Comparison of ENCODE assay signal across 9 mouse cellular contexts in genomic region chr6:54565012-54565411, GRCm38 (mm10). TPM values are rescaled to one million over a fixed set of nuclear protein-coding genes. Genes with fewer than 3 reads are reported as not detected.
A peak's percentile ranks its signal among the peaks of the same experiment; 100 is the strongest.
DNase-seq lines count a peak whose midpoint lies in the region; ATAC-seq lines count a peak whose summit lies in the region.
"Had no signal": no experiment of that assay in that cellular context is flagged by ENCODE, and none has a peak within 500 bp of the region (broad histone marks: within the 10 kb centered on the region; RNA-seq: fewer than 3 reads in every experiment).

No protein-coding gene starts in this region.

- no peak overlapping the region for H3K9ac ChIP-seq in heart, embryonic 12.5 days
- peak overlapping the region; percentile 88; the same call in 1 of the 2 replicates for H3K9ac ChIP-seq in midbrain, embryonic 14.5 days (replicated peaks; ENCODE audit: low read length)

- peaks cover 15% of the 10 kb centered on the region for H3K27me3 ChIP-seq in heart, embryonic 12.5 days (replicated peaks)
- H3K27me3 ChIP-seq in midbrain, embryonic 14.5 days (ENCODE audit: control insufficient read depth, insufficient read depth, low read length), result no peaks in the 10 kb centered on the region
- H3K27me3 ChIP-seq: limb, embryonic 15.5 days had no signal

- H3K36me3 ChIP-seq in heart, embryonic 12.5 days, result no peaks in the 10 kb centered on the region
- H3K36me3 ChIP-seq in midbrain, embryonic 14.5 days (ENCODE audit: control insufficient read depth, insufficient read depth, low read length), result no peaks in the 10 kb centered on the region
- H3K36me3 ChIP-seq: limb, embryonic 15.5 days had no signal

- no peak for ATAC-seq in heart, embryonic 12.5 days (ENCODE audit: insufficient number of reproducible peaks, low FRiP score)
- peak; percentile 62 for ATAC-seq in midbrain, embryonic 14.5 days (ENCODE audit: low FRiP score, low TSS enrichment)

- H3K4me3 ChIP-seq in heart, embryonic 12.5 days, result peak overlapping the region; percentile 65
- peak overlapping the region; percentile 70 for H3K4me3 ChIP-seq in midbrain, embryonic 14.5 days (replicated peaks; ENCODE audit: low read depth, low read length)

- 46% methylated on average over 3 of the region's 3 CpGs for WGBS in heart, embryonic 12.5 days
- WGBS in midbrain, embryonic 14.5 days, result 4% methylated on average over 3 of the region's 3 CpGs

- peak; percentile 94 for DNase-seq in heart, adult 11 months
- DNase-seq in heart, adult 8-10 months (ENCODE audit: low spot score), result no peak
- peak; percentile 68 for DNase-seq in cerebellum, adult 9-10 months
- DNase-seq in midbrain, embryonic 14.5 days, result peak; percentile 84
- DNase-seq in adipocyte (ENCODE audit: low spot score), result no peak
- no peak for DNase-seq in kidney, postnatal 14 days
- DNase-seq in adrenal gland, postnatal 14 days, result no peak

- H3K4me2 ChIP-seq in heart, embryonic 12.5 days, result peak overlapping the region; percentile 96
- peak overlapping the region; percentile 68 for H3K4me2 ChIP-seq in midbrain, embryonic 14.5 days (ENCODE audit: low read length)

- peaks cover 11% of the 10 kb centered on the region for H3K4me1 ChIP-seq in heart, embryonic 12.5 days (replicated peaks)
- peaks cover 50% of the 10 kb centered on the region for H3K4me1 ChIP-seq in midbrain, embryonic 14.5 days (ENCODE audit: control insufficient read depth, insufficient read depth, low read length)

- no peak overlapping the region for H3K27ac ChIP-seq in heart, embryonic 12.5 days (ENCODE audit: poor library complexity, severe bottlenecking)
- H3K27ac ChIP-seq in midbrain, embryonic 14.5 days (replicated peaks; ENCODE audit: low read depth, low read length), result peak overlapping the region; percentile 96
- H3K27ac ChIP-seq: limb, embryonic 15.5 days had no signal

- no peaks in the 10 kb centered on the region for H3K9me3 ChIP-seq in heart, embryonic 12.5 days (replicated peaks)
- no peaks in the 10 kb centered on the region for H3K9me3 ChIP-seq in midbrain, embryonic 14.5 days (ENCODE audit: control insufficient read depth, low read length)
- H3K9me3 ChIP-seq: limb, embryonic 15.5 days had no signal

RNA-seq across cellular contexts. Expression of gene Scrn1, which starts 1.3 kb away (rescaled TPM):
- total RNA-seq in heart, adult 8-10 months (2022), result 1 to 10 TPM; 5.8 to 6.8 (median 6.4) TPM
- polyA plus RNA-seq in heart, embryonic 12.5 days (2016; fragmentation: Nextera tagmentation; extraction: Ambion mirVana), result 14.5 and 19.7 TPM in 2 replicates
- 88.0 and 104 TPM in 2 replicates for polyA plus RNA-seq in midbrain, embryonic 14.5 days (2014; fragmentation: Nextera tagmentation; extraction: Ambion mirVana)
- total RNA-seq in adrenal gland, postnatal 14 days (2021), result 24.8 and 31.0 TPM in 2 replicates

RNA-seq across cellular contexts. Expression of gene Plekha8, which starts 29.9 kb away (rescaled TPM):
- total RNA-seq in heart, adult 8-10 months (2022), result 1 to 10 TPM; 6.7 to 9.2 (median 8.3) TPM
- polyA plus RNA-seq in heart, embryonic 12.5 days (2016; fragmentation: Nextera tagmentation; extraction: Ambion mirVana), result 13.2 and 13.9 TPM in 2 replicates
- polyA plus RNA-seq in midbrain, embryonic 14.5 days (2014; fragmentation: Nextera tagmentation; extraction: Ambion mirVana), result 11.1 and 15.8 TPM in 2 replicates
- total RNA-seq in adrenal gland, postnatal 14 days (2021), result 16.3 and 16.9 TPM in 2 replicates

RNA-seq across cellular contexts. Expression of gene Fkbp14, which starts 32.1 kb away (rescaled TPM):
- total RNA-seq in heart, adult 8-10 months (2022), result 1 to 10 TPM; 7.4 to 9.1 (median 8.3) TPM
- 27.2 and 28.4 TPM in 2 replicates for polyA plus RNA-seq in heart, embryonic 12.5 days (2016; fragmentation: Nextera tagmentation; extraction: Ambion mirVana)
- polyA plus RNA-seq in midbrain, embryonic 14.5 days (2014; fragmentation: Nextera tagmentation; extraction: Ambion mirVana), result 4.3 and 8.1 TPM in 2 replicates
- 17.9 and 20.1 TPM in 2 replicates for total RNA-seq in adrenal gland, postnatal 14 days (2021)

Comparison
In these comparisons a context has a peak if more than half of its experiments do, and no peak if none do; other contexts are left out.
1. DNase-seq: peak in heart, adult 11 months (single experiment), cerebellum, adult 9-10 months (single experiment) and midbrain, embryonic 14.5 days (single experiment); none in heart, adult 8-10 months (single experiment), adipocyte (single experiment), kidney, postnatal 14 days (single experiment) and adrenal gland, postnatal 14 days (single experiment).